Mouse (Mus musculus): ENCODE results near the gene Ppfibp2. TPM values are rescaled to one million over a fixed set of nuclear protein-coding genes. Genes with fewer than 3 reads are reported as not detected.

The Ppfibp2 gene
- polyA plus RNA-seq, 2 experiments = 14.4 TPM

- H3K9me3 ChIP-seq (ENCODE audit: control insufficient read depth, low read length) = no peaks in the 10 kb centered on the region
- ATAC-seq (ENCODE audit: low FRiP score, low read depth) (no peak), DNase-seq (ENCODE audit: low spot score) (peak; percentile 27)
- no peak for TF ChIP-seq POLR2A (IDR thresholded peaks at IDR 0.05; ENCODE audit: borderline replicate concordance, extremely low read depth, insufficient read depth, insufficient read length)
- WGBS = 57% methylated on average over 3 of the region's 3 CpGs
- no peak overlapping the region for H3K9ac ChIP-seq (ENCODE audit: low read depth, low read length, severe bottlenecking)
- no peaks in the 10 kb centered on the region for H3K27me3 ChIP-seq (ENCODE audit: control insufficient read depth, insufficient read depth, low read length)
- H3K4me1 ChIP-seq (ENCODE audit: control insufficient read depth, insufficient read depth, low read length) = 0 out of 2 replicates have a peak, but pooled peaks cover 4% of the 10 kb centered on the region
- H3K4me3 ChIP-seq (replicated peaks; ENCODE audit: low read length) = no peak overlapping the region
- H3K4me2 ChIP-seq (replicated peaks; ENCODE audit: low read depth, low read length, severe bottlenecking) = no peak overlapping the region
- H3K36me3 ChIP-seq (ENCODE audit: control insufficient read depth, insufficient read depth, low read length) = peaks cover 38% of the 10 kb centered on the region
- H3K27ac ChIP-seq (replicated peaks; ENCODE audit: low read depth, low read length) = no peak overlapping the region
These were observed 132.5 kb downstream of the Ppfibp2 start for GRCm38 (mm10) chr7:107727538-107727937.

- no peak for TF ChIP-seq POLR2A (IDR thresholded peaks at IDR 0.05; ENCODE audit: borderline replicate concordance, extremely low read depth, insufficient read depth, insufficient read length)
- ATAC-seq (ENCODE audit: low FRiP score, low read depth) (no peak), DNase-seq (ENCODE audit: low spot score) (no peak)
- Histone ChIP-seq H3K36me3 (ENCODE audit: control insufficient read depth, insufficient read depth, low read length) (peaks cover 28% of the 10 kb centered on the region), H3K4me1 (ENCODE audit: control insufficient read depth, insufficient read depth, low read length) (0 out of 2 replicates have a peak, but pooled peaks cover 4% of the 10 kb centered on the region), H3K27me3 (ENCODE audit: control insufficient read depth, insufficient read depth, low read length) (no peaks in the 10 kb centered on the region), H3K9ac (ENCODE audit: low read depth, low read length, severe bottlenecking) (no peak overlapping the region), H3K9me3 (ENCODE audit: control insufficient read depth, low read length) (no peaks in the 10 kb centered on the region), H3K4me2 (replicated peaks; ENCODE audit: low read depth, low read length, severe bottlenecking) (no peak overlapping the region), H3K27ac (replicated peaks; ENCODE audit: low read depth, low read length) (no peak overlapping the region), H3K4me3 (replicated peaks; ENCODE audit: low read length) (no peak overlapping the region)
- 84% methylated on average over 9 of the region's 10 CpGs for WGBS
These were observed 135.6 kb downstream of the Ppfibp2 start for GRCm38 (mm10) chr7:107730587-107730986.

- H3K36me3 ChIP-seq (ENCODE audit: control insufficient read depth, insufficient read depth, low read length) = peaks cover 16% of the 10 kb centered on the region
- no peak overlapping the region for H3K4me3 ChIP-seq (replicated peaks; ENCODE audit: low read length)
- H3K4me2 ChIP-seq (replicated peaks; ENCODE audit: low read depth, low read length, severe bottlenecking) = no peak overlapping the region
- H3K27ac ChIP-seq (replicated peaks; ENCODE audit: low read depth, low read length) = no peak overlapping the region
- no peak overlapping the region for H3K9ac ChIP-seq (ENCODE audit: low read depth, low read length, severe bottlenecking)
- 75% methylated on average over 2 of the region's 2 CpGs for WGBS
- ATAC-seq (ENCODE audit: low FRiP score, low read depth) = no peak
- TF ChIP-seq POLR2A (IDR thresholded peaks at IDR 0.05; ENCODE audit: borderline replicate concordance, extremely low read depth, insufficient read depth, insufficient read length) = no peak
- no peaks in the 10 kb centered on the region for H3K27me3 ChIP-seq (ENCODE audit: control insufficient read depth, insufficient read depth, low read length)
- no peak for DNase-seq (ENCODE audit: low spot score)
- H3K4me1 ChIP-seq (ENCODE audit: control insufficient read depth, insufficient read depth, low read length) = no peaks in the 10 kb centered on the region
- H3K9me3 ChIP-seq (ENCODE audit: control insufficient read depth, low read length) = no peaks in the 10 kb centered on the region
These were observed 138.2 kb downstream of the Ppfibp2 start for GRCm38 (mm10) chr7:107733162-107733561.

- no peaks in the 10 kb centered on the region for H3K9me3 ChIP-seq (ENCODE audit: control insufficient read depth, low read length)
- no peak overlapping the region for H3K4me3 ChIP-seq (replicated peaks; ENCODE audit: low read length)
- no peak overlapping the region for H3K4me2 ChIP-seq (replicated peaks; ENCODE audit: low read depth, low read length, severe bottlenecking)
- ATAC-seq (ENCODE audit: low FRiP score, low read depth) (no peak), DNase-seq (ENCODE audit: low spot score) (peak; percentile 61)
- no peak overlapping the region for H3K9ac ChIP-seq (ENCODE audit: low read depth, low read length, severe bottlenecking)
- WGBS = 48% methylated on average over 2 of the region's 2 CpGs
- H3K27ac ChIP-seq (replicated peaks; ENCODE audit: low read depth, low read length) = no peak overlapping the region
- TF ChIP-seq POLR2A (IDR thresholded peaks at IDR 0.05; ENCODE audit: borderline replicate concordance, extremely low read depth, insufficient read depth, insufficient read length) = no peak
- H3K27me3 ChIP-seq (ENCODE audit: control insufficient read depth, insufficient read depth, low read length) = no peaks in the 10 kb centered on the region
- H3K36me3 ChIP-seq (ENCODE audit: control insufficient read depth, insufficient read depth, low read length) = peaks cover 16% of the 10 kb centered on the region; the same call in 1 of the 2 replicates
- no peaks in the 10 kb centered on the region for H3K4me1 ChIP-seq (ENCODE audit: control insufficient read depth, insufficient read depth, low read length)
These were observed 143.7 kb downstream of the Ppfibp2 start for GRCm38 (mm10) chr7:107738726-107739125.

- Histone ChIP-seq H3K4me1 (ENCODE audit: control insufficient read depth, insufficient read depth, low read length) (no peaks in the 10 kb centered on the region), H3K27me3 (ENCODE audit: control insufficient read depth, insufficient read depth, low read length) (no peaks in the 10 kb centered on the region), H3K4me2 (replicated peaks; ENCODE audit: low read depth, low read length, severe bottlenecking) (no peak overlapping the region), H3K9me3 (ENCODE audit: control insufficient read depth, low read length) (no peaks in the 10 kb centered on the region), H3K36me3 (ENCODE audit: control insufficient read depth, insufficient read depth, low read length) (peaks cover 31% of the 10 kb centered on the region), H3K27ac (replicated peaks; ENCODE audit: low read depth, low read length) (no peak overlapping the region), H3K4me3 (replicated peaks; ENCODE audit: low read length) (no peak overlapping the region), H3K9ac (ENCODE audit: low read depth, low read length, severe bottlenecking) (no peak overlapping the region)
- TF ChIP-seq POLR2A (IDR thresholded peaks at IDR 0.05; ENCODE audit: borderline replicate concordance, extremely low read depth, insufficient read depth, insufficient read length) = no peak
- DNase-seq (ENCODE audit: low spot score) = peak; percentile 12
- ATAC-seq (ENCODE audit: low FRiP score, low read depth) = peak; percentile 38; the same call in 1 of the 2 replicates
- WGBS = 70% methylated on average over 10 of the region's 10 CpGs
These were observed 148.0 kb downstream of the Ppfibp2 start for GRCm38 (mm10) chr7:107742963-107743465.

Measured in limb, embryonic 14.5 days (tissue).